Mouse (Mus musculus): ENCODE data around the gene Olfr1254. TPM values are rescaled to one million over a fixed set of nuclear protein-coding genes. Genes with fewer than 3 reads are reported as not detected.

Olfr1254 gene
- not detected for total RNA-seq (2021)

DNA sequence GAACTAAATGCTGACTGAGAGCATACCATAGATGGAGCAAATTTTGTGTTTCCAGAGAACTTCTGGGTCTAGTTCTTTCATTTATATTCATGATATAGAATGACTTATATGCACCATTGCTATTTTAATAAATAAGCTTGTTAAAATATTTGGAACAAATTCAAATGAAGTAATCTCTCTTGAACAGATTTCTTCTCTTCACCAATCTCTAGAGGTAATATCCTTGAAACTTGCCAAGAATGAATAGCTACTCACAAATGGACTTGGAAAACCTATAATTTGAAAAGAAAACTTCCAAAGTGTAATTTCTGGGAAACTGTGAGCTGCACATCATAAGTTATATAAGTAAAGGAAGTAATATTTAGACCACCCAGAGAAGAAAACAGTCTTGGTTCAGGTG is at the start of gene Olfr1254:
TSS of gene Olfr1254 (minus strand) at position 101 of the 400 bp plus-strand sequence.
- DNase-seq: no peak
- intact Hi-C loops (cut with DNase I): no loop called here

DNA sequence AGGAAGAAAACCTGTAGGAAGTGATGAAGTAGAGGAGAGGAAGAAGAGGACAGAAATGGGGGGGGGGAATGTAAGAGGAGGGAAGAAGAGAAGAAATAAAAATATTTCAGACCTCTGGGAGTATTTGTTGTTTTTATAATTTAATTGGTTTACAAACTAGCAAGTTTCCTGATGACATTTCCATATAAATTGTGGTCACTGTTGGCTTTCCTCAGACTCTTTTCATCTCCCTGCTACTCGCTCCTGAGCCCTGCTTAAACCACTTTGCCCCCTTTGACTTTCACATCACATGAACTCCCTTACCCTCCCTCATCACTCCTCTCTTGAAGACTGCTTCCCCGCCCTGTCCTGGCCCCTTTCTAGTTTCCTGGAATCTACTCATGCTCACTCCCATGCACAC is 48.0 kb upstream of the Olfr1254 start, which contains the start of gene Olfr1256:
TSS of gene Olfr1256 (minus strand) at position 101 of the 400 bp plus-strand sequence.
- intact Hi-C loops (cut with DNase I): no loop called here
- no peak for DNase-seq

DNA sequence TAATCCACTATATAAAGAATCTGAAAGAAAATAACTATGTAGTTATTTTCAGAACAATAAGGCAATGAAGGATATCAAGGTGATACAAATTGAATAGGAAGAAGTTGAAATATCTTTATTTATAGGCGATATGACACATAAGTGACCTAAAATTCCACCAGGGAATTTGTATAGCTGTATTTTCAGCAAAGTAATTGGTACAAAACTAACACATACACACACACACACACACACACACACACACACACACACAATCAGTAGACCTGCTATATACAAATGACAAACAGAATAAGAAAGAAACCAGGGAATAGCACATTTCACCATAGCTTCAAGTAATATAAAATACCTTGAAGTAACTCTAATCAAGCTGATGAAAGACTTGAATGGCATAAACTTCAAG is 26.8 kb upstream of the Olfr1254 start:
- no peak for DNase-seq
- intact Hi-C loops (cut with DNase I): no loop called here

DNA sequence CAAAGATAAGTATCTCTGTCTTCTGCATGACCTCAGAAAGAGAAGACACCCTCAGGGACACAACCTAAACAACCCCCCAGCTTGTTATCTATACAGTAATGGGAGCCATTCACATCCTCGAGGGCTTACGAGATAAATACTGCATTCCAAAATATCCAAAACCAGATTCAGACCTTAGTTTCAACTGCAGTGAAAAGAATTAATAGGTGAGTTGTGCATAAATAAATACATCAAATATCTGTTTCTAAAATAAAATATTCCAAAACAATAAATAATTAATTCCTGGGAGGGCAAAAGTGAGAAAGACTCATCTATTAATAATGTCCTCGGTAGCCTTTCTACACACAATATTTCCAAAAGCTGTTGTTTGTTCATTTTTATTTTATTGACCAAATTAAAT is 18.3 kb upstream of the Olfr1254 start, which contains the start of gene Olfr1255:
TSS of gene Olfr1255 (plus strand) at position 301 of the 400 bp plus-strand sequence.
- intact Hi-C loops (cut with DNase I): no loop called here

DNA sequence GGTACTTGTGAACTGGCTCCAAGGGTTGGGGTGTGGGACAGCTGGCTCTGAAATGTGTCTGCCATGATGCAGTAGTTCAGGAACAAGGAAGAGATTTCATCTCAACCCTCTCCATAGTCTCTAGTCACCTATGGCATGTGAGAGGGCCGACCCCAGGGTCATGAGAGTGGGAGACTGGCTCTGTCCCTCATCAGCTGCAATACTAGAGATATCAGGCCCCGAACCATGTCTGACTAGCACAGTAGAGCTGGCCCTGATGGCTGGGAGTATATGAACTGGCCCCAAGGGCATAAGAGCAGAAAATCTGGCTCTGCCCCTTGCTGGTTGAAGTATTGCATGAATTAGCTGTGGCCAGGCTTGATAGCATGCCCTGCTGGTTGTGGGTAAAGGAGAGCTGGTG is 17.3 kb upstream of the Olfr1254 start:
- DNase-seq: no peak
- intact Hi-C loops (cut with DNase I): no loop called here

More for the DNA sequence above, 18.3 kb upstream of the Olfr1254 start, which contains the start of gene Olfr1255:
- no peak for DNase-seq

DNA sequence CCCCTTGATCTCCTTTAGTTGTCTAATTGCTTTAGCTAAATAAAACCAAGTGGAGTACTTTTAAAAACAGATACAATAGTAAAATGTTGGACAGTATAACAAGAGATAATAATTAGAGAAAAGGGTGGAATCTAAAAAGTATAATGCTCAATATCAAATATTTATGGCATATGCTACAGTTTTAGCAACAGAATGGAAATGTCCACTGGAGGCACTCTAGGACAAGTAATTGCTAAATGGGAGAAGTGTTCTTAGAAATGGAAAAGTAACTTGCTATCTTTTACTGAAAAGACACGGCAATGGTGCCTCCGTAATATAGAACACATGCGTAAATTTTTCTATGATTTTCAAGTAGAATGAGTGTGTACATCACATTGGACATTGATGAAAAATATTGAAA is 6.2 kb upstream of the Olfr1254 start:
- intact Hi-C loops (cut with DNase I): no loop called here
- no peak for DNase-seq

DNA sequence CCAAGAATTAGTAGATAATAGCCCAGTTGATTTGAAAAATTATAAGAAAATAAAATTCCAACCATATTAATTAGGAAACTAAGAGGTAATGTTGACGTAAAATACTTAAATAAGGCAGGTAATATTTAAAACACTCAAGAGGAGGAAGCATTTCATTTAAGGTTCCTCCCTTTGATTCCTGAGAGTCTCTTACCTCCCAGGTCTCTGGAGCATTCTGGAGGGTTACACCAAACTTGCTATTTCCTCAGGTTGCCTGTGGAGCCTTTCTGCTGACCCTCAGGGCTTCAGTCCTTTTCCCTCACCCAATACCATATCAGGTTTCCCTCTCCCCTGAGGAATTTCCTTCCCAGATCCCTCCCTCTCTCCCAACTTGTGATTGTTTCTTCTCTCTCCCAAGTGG is 36.4 kb downstream of the Olfr1254 start, which contains the start of gene Olfr1253:
TSS of gene Olfr1253 (minus strand) at position 101 of the 400 bp plus-strand sequence.
- intact Hi-C loops (cut with DNase I): no loop called here
- no peak for DNase-seq

Other genes starting within 250 kb of the Olfr1254 start
- gene Olfr1245, start 215.2 kb downstream of the Olfr1254 start, total RNA-seq (2021): not detected
- not detected for gene Olfr1246, start 200.5 kb downstream of the Olfr1254 start, total RNA-seq (2021)
- under 1 TPM; 0.10 to 0.12 TPM for gene Olfr1247, start 179.5 kb downstream of the Olfr1254 start, total RNA-seq (2021)
- not detected for gene Olfr1248, start 175.4 kb downstream of the Olfr1254 start, total RNA-seq (2021)
- not detected for gene Olfr1249, start 158.6 kb downstream of the Olfr1254 start, total RNA-seq (2021)
- under 1 TPM in 1 of 2 experiments, not detected in 1; 0.08 TPM for gene Olfr1250, start 132.2 kb downstream of the Olfr1254 start, total RNA-seq (2021)
- not detected for gene Olfr1251, start 121.7 kb downstream of the Olfr1254 start, total RNA-seq (2021)
- gene Olfr1252, start 68.6 kb downstream of the Olfr1254 start, total RNA-seq (2021): not detected
- gene Olfr1253, start 36.5 kb downstream of the Olfr1254 start, total RNA-seq (2021): not detected
- gene Olfr1255, start 18.4 kb upstream of the Olfr1254 start, total RNA-seq (2021): not detected
- not detected for gene Olfr1256, start 47.9 kb upstream of the Olfr1254 start, total RNA-seq (2021)
- gene Olfr48, start 54.6 kb upstream of the Olfr1254 start, total RNA-seq (2021): not detected
- not detected for gene Olfr1257, start 84.8 kb upstream of the Olfr1254 start, total RNA-seq (2021)
- not detected for gene Olfr1258, start 133.7 kb upstream of the Olfr1254 start, total RNA-seq (2021)
- gene Olfr1259, start 155.0 kb upstream of the Olfr1254 start, total RNA-seq (2021): not detected
- not detected for gene Olfr1260, start 180.7 kb upstream of the Olfr1254 start, total RNA-seq (2021)
- under 1 TPM in 1 of 2 experiments, not detected in 1; 0.12 TPM for gene Olfr1261, start 197.6 kb upstream of the Olfr1254 start, total RNA-seq (2021)
- not detected for gene Olfr1262, start 206.5 kb upstream of the Olfr1254 start, total RNA-seq (2021)
- gene Olfr1263, start 218.5 kb upstream of the Olfr1254 start, total RNA-seq (2021): not detected
- gene Olfr1264, start 232.0 kb upstream of the Olfr1254 start, total RNA-seq (2021): not detected
- gene Olfr1265, start 241.7 kb upstream of the Olfr1254 start, total RNA-seq (2021): under 1 TPM in 1 of 2 experiments, not detected in 1; 0.06 TPM